In the genomic region with DNA sequence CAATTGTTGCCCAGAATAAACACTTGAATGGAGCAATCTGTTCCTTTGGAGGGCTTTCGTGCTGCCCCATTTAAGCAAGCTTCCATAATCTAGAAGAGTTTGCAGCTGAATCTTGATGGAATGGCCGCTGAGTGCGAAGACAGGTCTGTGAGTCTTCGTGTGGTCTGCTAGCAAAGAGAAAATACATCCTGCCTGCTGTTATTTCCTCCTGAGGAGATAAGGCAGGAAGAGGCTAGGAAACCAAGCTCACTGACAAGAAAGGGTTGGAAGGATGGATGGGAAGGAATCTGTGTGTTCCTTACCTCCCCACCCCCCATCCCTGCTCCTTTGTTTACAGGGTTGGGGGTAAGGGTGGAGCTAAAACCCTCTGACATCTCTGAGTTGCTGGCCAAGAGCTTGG, we compare ENCODE assay signal across 17 mouse cellular contexts. TPM values are rescaled to one million over a fixed set of nuclear protein-coding genes. Genes with fewer than 3 reads are reported as not detected.
DNase-seq lines count a peak whose midpoint lies in the region; ATAC-seq and TF ChIP-seq lines count a peak whose summit lies in the region.
"Had no signal": no experiment of that assay in that cellular context is flagged by ENCODE, and none has a peak within 500 bp of the region (broad histone marks: within the 10 kb centered on the region; RNA-seq: fewer than 3 reads in every experiment).

No protein-coding gene starts in this region.

- no peak overlapping the region for H3K4me3 ChIP-seq in cerebellum, adult 2 months (replicated peaks; ENCODE audit: insufficient read depth, low read depth, low read length)
- no peak overlapping the region for H3K4me3 ChIP-seq in heart, embryonic 14.5 days (ENCODE audit: control insufficient read depth in 1 of 2, insufficient read depth in 1 of 2, low read depth in 1 of 2, low read length in 2 of 2)
- H3K4me3 ChIP-seq in lung, embryonic 14.5 days (ENCODE audit: low read depth, low read length), result no peak overlapping the region
- no peak overlapping the region for H3K4me3 ChIP-seq in lung, adult 2 months (replicated peaks; ENCODE audit: extremely low read depth, low read depth, low read length)
- H3K4me3 ChIP-seq in heart, postnatal 0 days (ENCODE audit: low read depth, low read length), result no peak overlapping the region
- H3K4me3 ChIP-seq: hindbrain, embryonic 13.5 days had no signal

- H3K27ac ChIP-seq in cerebellum, adult 2 months (ENCODE audit: insufficient read depth, low read length), result peak overlapping the region; percentile 39; the same call in 1 of the 2 replicates
- peak overlapping the region; percentile 14 to 53 for H3K27ac ChIP-seq in heart, embryonic 14.5 days (replicated peaks in 1 of 2; ENCODE audit: control insufficient read depth in 1 of 2, insufficient read depth in 1 of 2, low read depth in 2 of 2, low read length in 2 of 2)
- peak overlapping the region; percentile 59; the same call in 1 of the 2 replicates for H3K27ac ChIP-seq in lung, embryonic 14.5 days (ENCODE audit: low read depth)
- peak overlapping the region; percentile 73 for H3K27ac ChIP-seq in heart, postnatal 0 days (ENCODE audit: low read depth)
- H3K27ac ChIP-seq: hindbrain, embryonic 13.5 days had no signal

- TF ChIP-seq EP300 in heart, postnatal 0 days (IDR thresholded peaks at IDR 0.05; ENCODE audit: low read depth), result peak; percentile 60; the same call in 1 of the 2 replicates

- no peaks in the 10 kb centered on the region for H3K36me3 ChIP-seq in heart, embryonic 14.5 days (ENCODE audit: control insufficient read depth, insufficient read depth, low read length)
- no peaks in the 10 kb centered on the region for H3K36me3 ChIP-seq in lung, embryonic 14.5 days (ENCODE audit: insufficient read depth)
- H3K36me3 ChIP-seq in heart, postnatal 0 days (replicated peaks; ENCODE audit: control insufficient read depth, insufficient read depth, low read length), result no peaks in the 10 kb centered on the region
- H3K36me3 ChIP-seq: G1E; hindbrain, embryonic 13.5 days had no signal

- no peak for ATAC-seq in heart, embryonic 14.5 days (ENCODE audit: insufficient number of reproducible peaks, insufficient read depth, low FRiP score, low read depth)
- peak; percentile 47; the same call in 1 of the 2 replicates for ATAC-seq in lung, embryonic 14.5 days (ENCODE audit: insufficient read depth)
- peak; percentile 53 for ATAC-seq in heart, postnatal 0 days (ENCODE audit: insufficient read depth, low read depth)
- ATAC-seq: CD4-positive, CD25-positive, alpha-beta regulatory T cell, adult 4 months; forebrain, embryonic 14.5 days had no signal

- DNase-seq in cerebellum, adult 2 months, result no peak
- no peak for DNase-seq in cerebellum, postnatal 14 days
- no peak for DNase-seq in heart, adult 18-20 months
- peak; percentile 47 for DNase-seq in lung, embryonic 14.5 days
- no peak for DNase-seq in lung, adult 2 months
- DNase-seq in heart, postnatal 0 days (ENCODE audit: low spot score), result peak; percentile 35
- DNase-seq in adrenal gland, adult 18-20 months (ENCODE audit: low spot score in 2 of 2), result no peak
- DNase-seq: cerebellum, postnatal 10 days; kidney, postnatal 25 days; midbrain, embryonic 14.5 days had no signal

- H3K27me3 ChIP-seq in cerebellum, adult 2 months (ENCODE audit: control insufficient read depth, insufficient read depth, low read length), result no peaks in the 10 kb centered on the region
- no peaks in the 10 kb centered on the region for H3K27me3 ChIP-seq in heart, embryonic 14.5 days (ENCODE audit: control insufficient read depth, insufficient read depth, low read length)
- no peaks in the 10 kb centered on the region for H3K27me3 ChIP-seq in lung, embryonic 14.5 days (ENCODE audit: insufficient read depth, low read length)
- no peaks in the 10 kb centered on the region for H3K27me3 ChIP-seq in heart, postnatal 0 days (ENCODE audit: control insufficient read depth, insufficient read depth, low read length)
- H3K27me3 ChIP-seq: hindbrain, embryonic 13.5 days had no signal

- TF ChIP-seq CTCF in cerebellum, adult 2 months (IDR thresholded peaks at IDR 0.05; ENCODE audit: borderline replicate concordance, insufficient read depth, low read depth, low read length), result no peak
- no peak for TF ChIP-seq CTCF in lung, embryonic 14.5 days (IDR thresholded peaks at IDR 0.05; ENCODE audit: low read depth)
- TF ChIP-seq CTCF in lung, adult 2 months (IDR thresholded peaks at IDR 0.05; ENCODE audit: insufficient read depth, low read length), result no peak
- TF ChIP-seq CTCF in heart, postnatal 0 days (IDR thresholded peaks at IDR 0.05; ENCODE audit: low read depth), result no peak

- no peak for TF ChIP-seq POLR2A in cerebellum, adult 2 months (IDR thresholded peaks at IDR 0.05; ENCODE audit: borderline replicate concordance, insufficient read depth, low read length)
- no peak for TF ChIP-seq POLR2A in lung, adult 2 months (IDR thresholded peaks at IDR 0.05; ENCODE audit: borderline replicate concordance, extremely low read depth, low read depth, low read length)

- 68% methylated on average over 4 of the region's 4 CpGs for WGBS in cerebellum, adult 2 months
- 38% methylated on average over 4 of the region's 4 CpGs for WGBS in heart, embryonic 14.5 days
- WGBS in lung, embryonic 14.5 days, result 13% methylated on average over 4 of the region's 4 CpGs
- WGBS in lung, adult 2 months, result 18% methylated on average over 4 of the region's 4 CpGs
- WGBS in heart, postnatal 0 days, result 46% methylated on average over 4 of the region's 4 CpGs

- H3K4me1 ChIP-seq in cerebellum, adult 2 months (ENCODE audit: control insufficient read depth, insufficient read depth, low read length), result no peaks in the 10 kb centered on the region
- peaks cover 3 to 6% of the 10 kb centered on the region in 2 experiments; a peak in 2 of 4 replicates for H3K4me1 ChIP-seq in heart, embryonic 14.5 days (ENCODE audit: control insufficient read depth in 2 of 2, insufficient read depth in 2 of 2, low read length in 2 of 2)
- peaks cover 20% of the 10 kb centered on the region; the same call in 1 of the 2 replicates for H3K4me1 ChIP-seq in lung, embryonic 14.5 days (ENCODE audit: insufficient read depth)
- H3K4me1 ChIP-seq in lung, adult 2 months (ENCODE audit: control insufficient read depth, insufficient read depth, low read length), result peaks cover 29% of the 10 kb centered on the region
- peaks cover 10% of the 10 kb centered on the region; the same call in 1 of the 2 replicates for H3K4me1 ChIP-seq in heart, postnatal 0 days (ENCODE audit: control insufficient read depth, insufficient read depth)
- H3K4me1 ChIP-seq: hindbrain, embryonic 13.5 days had no signal

- H3K9ac ChIP-seq in heart, embryonic 14.5 days (ENCODE audit: low read length), result no peak overlapping the region
- no peak overlapping the region for H3K9ac ChIP-seq in lung, embryonic 14.5 days
- no peak overlapping the region for H3K9ac ChIP-seq in heart, postnatal 0 days (replicated peaks; ENCODE audit: low read depth, low read length)
- H3K9ac ChIP-seq: hindbrain, embryonic 13.5 days had no signal

- H3K4me2 ChIP-seq in heart, embryonic 14.5 days (ENCODE audit: low read length), result no peak overlapping the region
- 0 out of 2 replicates have a peak overlapping the region, but pooled peaks have one; percentile 5 for H3K4me2 ChIP-seq in lung, embryonic 14.5 days
- H3K4me2 ChIP-seq in heart, postnatal 0 days (ENCODE audit: low read depth, low read length), result no peak overlapping the region
- H3K4me2 ChIP-seq: hindbrain, embryonic 13.5 days; liver, embryonic 11.5 days had no signal

- H3K9me3 ChIP-seq in heart, embryonic 14.5 days (ENCODE audit: control insufficient read depth, low read length), result no peaks in the 10 kb centered on the region
- no peaks in the 10 kb centered on the region for H3K9me3 ChIP-seq in lung, embryonic 14.5 days (ENCODE audit: low read depth, low read length)
- no peaks in the 10 kb centered on the region for H3K9me3 ChIP-seq in heart, postnatal 0 days (replicated peaks; ENCODE audit: control insufficient read depth, low read length)
- H3K9me3 ChIP-seq: hindbrain, embryonic 13.5 days had no signal

RNA-seq across cellular contexts. Expression of a gene that starts 13.8 kb away (rescaled TPM):
- polyA plus RNA-seq in cerebellum, adult 2 months (2012; rRNA removed), result 17.8 and 19.0 TPM in 2 replicates
- polyA plus RNA-seq in heart, embryonic 14.5 days (2014; fragmentation: Nextera tagmentation; extraction: Ambion mirVana), result 20.9 and 26.0 TPM in 2 replicates
- total RNA-seq in heart, adult 18-20 months (2021), result 100 to 1,000 TPM; 168 to 185 TPM
- polyA plus RNA-seq in lung, embryonic 14.5 days (2014; fragmentation: Nextera tagmentation; extraction: Ambion mirVana), result 18.5 and 18.8 TPM in 2 replicates
- polyA plus RNA-seq in lung, adult 2 months (2012; rRNA removed), result 242 and 327 TPM in 2 replicates
- total RNA-seq in heart, postnatal 0 days (2014; rRNA removed; ENCODE audit: low replicate concordance), result 89.0 and 134 TPM in 2 replicates
- polyA plus RNA-seq in heart, postnatal 0 days (2015; fragmentation: Nextera tagmentation; extraction: Ambion mirVana), result 16.7 and 19.1 TPM in 2 replicates
- 10 to 100 TPM; 74.1 to 80.3 TPM for total RNA-seq in adrenal gland, adult 18-20 months (2021)
- total RNA-seq: neutrophil, adult 5-6 weeks had no signal
- polyA plus RNA-seq: CD4-positive, CD25-positive, alpha-beta regulatory T cell, adult 4 months; G1E had no signal

Comparison
In these comparisons a context has a peak if more than half of its experiments do, and no peak if none do; other contexts are left out.
1. DNase-seq: peak in lung, embryonic 14.5 days (single experiment) and heart, postnatal 0 days (single experiment); none in cerebellum, adult 2 months (0 of 2), cerebellum, postnatal 14 days (0 of 2), heart, adult 18-20 months (0 of 2), lung, adult 2 months (single experiment) and adrenal gland, adult 18-20 months (0 of 2).
2. Peak in every context shown above with its lines, with median percentiles within 50 percentile points of each other: H3K27ac ChIP-seq.